Mouse (Mus musculus): ENCODE data around the gene Irf8. TPM values are rescaled to one million over a fixed set of nuclear protein-coding genes. Genes with fewer than 3 reads are reported as not detected.
"Not testable (repeated sequence)": the region's sequence is repeated elsewhere in the genome, so short reads cannot be mapped to it uniquely, and the experiment has no call there.

The Irf8 gene
- total RNA-seq, 2 experiments from 2014 or later, result 4.7 to 5.2 TPM

DNA sequence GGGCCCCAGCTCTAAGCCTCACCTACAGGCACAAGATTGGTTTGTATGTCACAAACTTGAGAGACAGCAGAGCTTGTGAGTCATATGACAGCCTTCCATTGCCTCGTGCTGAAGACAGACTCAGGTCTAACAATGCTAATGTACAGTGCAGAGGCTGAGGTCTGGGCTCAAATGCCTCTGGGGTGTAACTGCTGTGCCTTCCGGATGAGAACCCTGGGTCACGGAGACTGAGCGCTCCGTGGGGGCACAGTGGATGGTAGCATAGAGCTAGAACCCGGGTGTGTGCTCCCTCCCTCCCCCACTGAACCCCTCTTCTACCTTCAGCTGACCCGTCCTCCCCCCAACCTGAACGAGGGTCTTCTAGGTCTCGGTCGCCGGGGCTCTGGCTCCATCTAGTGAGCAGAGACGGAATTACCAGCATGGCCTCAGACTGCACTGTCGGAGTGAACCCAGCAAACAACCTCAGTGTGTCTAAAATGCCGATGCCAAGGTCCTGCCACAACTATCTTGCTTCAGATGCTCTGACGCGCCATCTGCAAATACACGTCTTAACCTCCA lies 64.2 kb downstream of the Irf8 start:
- peak; percentile 42 to 47 for DNase-seq

DNA sequence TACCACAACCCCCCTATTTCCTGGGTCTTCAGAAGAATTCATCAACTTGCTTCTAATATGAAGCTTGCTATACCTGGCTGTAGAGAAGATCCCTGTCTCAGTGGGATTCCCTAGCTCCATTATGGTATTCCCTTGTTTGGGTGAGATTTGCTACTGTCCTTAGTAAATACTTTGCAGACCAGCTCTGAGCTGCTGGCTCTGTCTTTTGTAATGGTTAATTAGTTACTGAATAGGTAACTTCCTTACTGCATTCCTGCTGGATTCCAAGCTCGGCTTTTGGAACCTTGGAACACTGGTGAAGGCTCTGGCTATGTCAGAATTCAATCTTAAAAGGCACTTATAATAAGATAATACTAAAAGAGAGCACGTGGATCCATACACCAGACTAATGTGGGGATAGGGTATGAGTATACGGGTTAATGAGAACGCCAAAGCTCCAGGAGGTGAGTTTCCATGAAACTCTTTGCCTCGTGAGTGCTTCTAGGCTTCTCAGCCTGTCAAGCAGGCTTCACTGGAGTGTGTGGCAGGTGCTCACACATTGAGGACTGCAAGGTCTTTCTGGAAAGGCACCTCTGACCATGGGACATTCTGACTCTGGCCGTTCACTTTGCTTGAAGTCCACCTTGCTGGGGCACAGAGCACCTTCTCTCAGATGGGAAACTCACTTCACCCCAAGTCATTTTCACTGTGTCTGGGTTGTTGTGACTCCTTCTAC lies 67.7 kb downstream of the Irf8 start:
- DNase-seq, result not testable (repeated sequence)

GRCm38 (mm10) chr8:120804741-120805140 lies 68.6 kb downstream of the Irf8 start:
- DNase-seq, result no peak

Other genes starting within 250 kb of the Irf8 start
- gene Gins2, start 147.1 kb upstream of the Irf8 start, total RNA-seq (2021), result 1 to 10 TPM; 4.8 to 5.5 TPM
- 10 to 100 TPM; 13.1 to 13.4 TPM for gene 1190005I06Rik, start 88.7 kb upstream of the Irf8 start, total RNA-seq (2021)
- not detected for gene Gm27021, start 68.3 kb upstream of the Irf8 start, total RNA-seq (2021)
- 1,000 to 10,000 TPM; 1,023 to 1,088 TPM for gene Cox4i1, start 68.1 kb upstream of the Irf8 start, total RNA-seq (2021)
- 10 to 100 TPM; 64.3 to 71.6 TPM for gene Emc8, start 67.8 kb upstream of the Irf8 start, total RNA-seq (2021)